Mouse (Mus musculus) right cerebral cortex, postnatal 36 days (tissue): ENCODE measurements at regions not wholly inside any gene's neighbourhood (a gene's known extent, or its start where the extent isn't known, plus 50 kb on each side); places are given as distances from the start of the nearest gene placed in this dataset.
"Not testable (repeated sequence)": the region's sequence is repeated elsewhere in the genome, so short reads cannot be mapped to it uniquely, and the experiment has no call there.

Source experiments
- DNase-seq, 2 experiments: peaks; one replicate each; pipeline ENCODE4 v3.0.0; 2022; ENCODE audit warnings: low spot score in 2 of 2, mixed read lengths in 1 of 2

DNA sequence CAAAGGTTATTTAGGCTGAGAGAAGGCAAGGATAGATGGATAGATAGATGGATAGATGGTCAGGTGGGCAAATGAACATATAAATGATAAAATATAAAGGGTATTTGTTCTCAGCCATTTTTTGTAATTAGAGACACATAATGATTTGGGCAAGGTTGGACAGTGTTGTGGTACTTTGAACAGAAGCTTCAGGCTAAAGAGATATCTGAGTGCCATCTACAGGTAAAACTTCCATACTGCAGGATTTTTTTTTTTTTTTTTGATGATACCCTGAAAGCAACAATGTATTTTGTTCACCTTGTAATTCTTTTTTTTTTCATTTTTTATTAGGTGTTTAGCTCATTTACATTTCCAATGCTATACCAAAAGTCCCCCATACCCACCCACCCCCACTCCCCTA is 110.1 kb upstream of the Trabd2b start:
- DNase-seq: no peak

DNA sequence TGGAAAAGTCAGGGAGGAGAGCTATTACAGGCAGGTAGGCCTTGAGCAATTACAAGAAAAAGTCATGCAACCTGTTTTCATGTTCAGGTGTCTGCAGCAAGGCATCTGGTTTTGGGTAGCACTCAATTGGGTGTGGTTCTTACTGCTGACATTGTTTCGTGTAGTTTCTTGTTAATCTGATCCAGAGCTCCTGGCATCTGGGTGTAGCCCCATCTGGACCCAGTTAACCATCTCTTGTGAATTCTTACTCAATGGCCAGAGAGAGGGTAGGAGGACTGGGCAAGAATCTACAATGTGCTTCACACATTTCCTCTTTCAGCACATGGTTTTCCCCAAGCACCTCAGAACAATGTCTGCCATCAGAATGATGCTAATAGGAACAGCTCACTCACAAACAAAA is 108.0 kb upstream of the Trabd2b start:
- not testable (repeated sequence) for DNase-seq

DNA sequence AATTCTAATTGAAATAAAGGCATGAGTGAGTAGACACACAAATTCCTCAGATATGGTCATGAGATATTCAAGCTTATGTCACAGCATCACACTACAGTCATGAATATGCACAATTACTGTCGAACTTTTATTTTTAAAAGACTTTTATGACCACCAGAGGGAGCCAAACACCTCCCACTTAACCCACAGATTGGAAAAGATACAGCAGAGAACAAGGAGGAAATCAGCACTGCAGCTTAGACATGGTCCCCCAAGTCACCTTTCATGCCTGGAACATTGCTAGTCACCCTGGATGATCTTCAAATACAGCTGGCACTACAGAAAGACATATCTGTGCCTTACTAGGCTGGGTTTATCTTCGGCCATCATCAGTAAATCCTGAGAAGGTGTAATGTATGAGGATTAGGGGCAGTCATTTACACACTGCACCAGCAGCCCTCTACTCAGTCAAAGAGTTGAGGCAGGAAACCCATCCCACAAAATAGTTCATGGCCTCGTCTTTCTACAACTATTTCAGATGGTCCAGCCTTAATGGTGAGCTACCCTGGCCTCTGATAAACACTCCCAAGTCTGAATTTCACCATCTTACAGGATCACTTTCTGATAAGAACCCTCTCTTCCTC is 106.0 kb upstream of the Trabd2b start:
- no peak for DNase-seq

DNA sequence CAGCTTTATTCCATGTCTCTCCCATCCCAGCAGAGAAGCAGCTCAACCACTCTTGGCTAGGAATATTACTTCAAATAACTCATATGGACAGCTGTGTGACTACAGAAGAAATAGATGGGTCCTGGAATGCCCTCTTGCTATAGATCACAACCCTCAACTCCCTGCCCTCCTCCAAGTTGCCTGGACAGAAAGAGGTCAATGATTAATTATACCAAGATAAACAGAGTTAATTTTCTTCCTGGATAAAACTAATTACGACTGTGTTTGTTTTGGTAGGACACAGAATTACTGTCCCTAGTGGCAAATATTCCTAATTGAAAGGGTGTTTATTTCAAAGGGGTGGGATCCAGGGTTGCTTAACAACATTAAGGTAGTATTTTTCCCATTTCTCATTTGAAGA is 101.9 kb upstream of the Trabd2b start:
- no peak for DNase-seq

DNA sequence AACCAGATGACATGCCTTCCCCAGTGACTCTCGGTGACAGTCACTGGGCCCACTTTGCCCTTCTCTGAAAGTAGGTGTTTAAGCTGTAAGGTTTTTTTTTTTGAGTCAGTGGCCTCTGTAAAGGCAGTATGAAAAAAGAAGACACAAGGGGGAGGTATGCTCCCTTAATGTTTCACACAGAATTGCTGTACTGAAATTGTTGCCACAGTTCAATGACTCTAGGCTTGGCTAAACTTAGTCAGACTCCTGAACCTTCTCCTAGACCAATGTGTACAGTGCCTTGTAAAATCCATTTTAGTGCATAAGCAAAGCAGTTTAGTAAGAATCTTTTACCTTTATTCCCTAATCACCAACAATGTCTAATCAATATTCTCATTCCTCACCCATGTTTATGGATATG is 99.0 kb upstream of the Trabd2b start:
- no peak for DNase-seq

DNA sequence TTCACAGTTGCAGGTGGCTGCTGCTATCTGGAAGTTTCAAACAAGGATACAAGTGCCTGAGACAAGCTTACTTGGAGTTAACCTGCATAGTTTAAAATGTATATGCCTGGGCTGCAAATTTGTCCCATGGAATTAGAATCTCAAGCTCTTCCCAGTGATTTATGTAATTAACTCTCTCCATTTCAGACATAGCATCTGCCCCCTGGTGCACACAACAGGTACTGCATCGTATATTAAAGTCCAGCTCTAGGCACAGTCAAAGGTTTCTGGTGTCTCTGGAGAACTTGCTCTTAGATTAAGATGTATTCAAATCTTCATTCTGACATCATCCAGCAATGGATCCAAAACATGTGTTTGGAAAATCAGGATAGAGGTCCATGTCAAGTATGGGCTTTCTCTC is 98.0 kb upstream of the Trabd2b start:
- no peak for DNase-seq

DNA sequence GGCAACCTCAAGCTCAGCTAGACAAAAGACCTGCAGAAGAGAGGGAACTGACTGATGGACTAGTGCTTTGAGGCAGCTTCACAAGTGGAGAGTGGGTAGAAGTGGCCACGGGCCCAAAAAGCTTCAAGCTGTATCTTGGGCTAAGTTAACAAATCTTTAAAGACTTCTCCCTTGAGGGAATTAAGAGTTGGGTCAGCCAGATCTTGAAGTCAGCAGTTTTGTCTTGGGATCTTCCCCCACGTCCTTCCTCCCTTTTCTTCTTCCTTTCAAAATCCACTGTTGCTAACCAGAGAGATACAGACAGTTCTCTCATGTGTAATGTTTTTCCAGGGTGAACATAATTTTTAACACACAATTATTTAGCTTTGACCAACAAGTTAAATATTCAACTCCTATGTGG is 91.5 kb upstream of the Trabd2b start:
- DNase-seq: no peak

DNA sequence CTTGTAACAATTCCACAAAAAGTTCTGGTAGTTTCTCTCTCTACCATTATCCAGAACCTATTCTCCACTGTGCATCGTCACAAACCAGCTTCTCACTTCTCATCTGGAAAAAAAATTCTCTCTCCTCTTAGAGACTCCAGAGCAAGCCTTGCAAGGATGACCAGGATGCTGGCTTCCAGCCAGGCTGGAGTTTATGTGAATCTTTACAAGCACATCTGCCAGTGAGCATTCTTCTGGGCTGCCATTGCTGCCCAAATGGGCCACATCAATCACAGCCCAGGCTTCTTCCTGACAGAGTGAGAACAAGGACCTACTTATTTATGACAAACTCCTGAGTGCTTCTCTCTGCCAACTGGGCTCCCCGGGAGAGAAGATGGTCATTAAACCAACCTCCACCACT is 91.0 kb upstream of the Trabd2b start:
- no peak for DNase-seq

DNA sequence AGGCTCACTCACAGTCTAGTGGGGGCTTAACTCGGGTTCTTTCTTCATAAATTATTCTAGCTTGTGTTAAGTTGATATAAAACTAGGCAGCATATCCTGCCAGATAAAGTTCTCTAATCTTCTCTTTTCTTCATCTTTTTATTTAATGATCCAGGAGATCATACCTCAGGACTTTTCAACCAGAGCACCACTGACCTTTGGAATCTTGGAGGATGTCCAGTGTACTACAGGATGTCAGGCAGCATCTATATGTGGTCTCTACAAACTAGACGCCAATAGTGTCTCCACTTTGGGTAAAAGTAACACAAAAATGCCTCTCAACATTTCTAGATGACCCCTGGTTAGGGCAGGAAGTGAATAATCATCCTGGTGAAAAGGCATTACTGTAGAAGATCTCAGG is 89.4 kb upstream of the Trabd2b start:
- no peak for DNase-seq

DNA sequence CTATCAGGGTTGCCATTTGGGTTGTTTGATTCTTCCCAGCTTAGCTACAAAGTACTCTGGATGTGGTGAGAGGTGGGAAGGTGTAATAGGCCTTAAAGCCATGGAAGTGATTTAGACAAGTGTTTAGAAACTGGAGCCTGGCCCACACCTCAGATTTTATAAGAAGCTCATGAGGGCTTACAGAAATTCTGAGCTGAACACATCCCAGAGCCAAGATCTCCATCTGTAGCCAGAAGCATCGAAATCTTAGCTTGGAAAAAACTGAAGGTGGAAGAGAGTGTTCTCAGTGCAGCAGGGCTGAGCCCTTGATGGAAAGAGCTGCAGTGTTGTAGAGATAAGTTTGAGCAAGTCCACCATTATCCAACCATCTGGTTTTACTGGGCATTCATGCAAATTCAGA is 86.4 kb upstream of the Trabd2b start:
- DNase-seq: no peak

DNA sequence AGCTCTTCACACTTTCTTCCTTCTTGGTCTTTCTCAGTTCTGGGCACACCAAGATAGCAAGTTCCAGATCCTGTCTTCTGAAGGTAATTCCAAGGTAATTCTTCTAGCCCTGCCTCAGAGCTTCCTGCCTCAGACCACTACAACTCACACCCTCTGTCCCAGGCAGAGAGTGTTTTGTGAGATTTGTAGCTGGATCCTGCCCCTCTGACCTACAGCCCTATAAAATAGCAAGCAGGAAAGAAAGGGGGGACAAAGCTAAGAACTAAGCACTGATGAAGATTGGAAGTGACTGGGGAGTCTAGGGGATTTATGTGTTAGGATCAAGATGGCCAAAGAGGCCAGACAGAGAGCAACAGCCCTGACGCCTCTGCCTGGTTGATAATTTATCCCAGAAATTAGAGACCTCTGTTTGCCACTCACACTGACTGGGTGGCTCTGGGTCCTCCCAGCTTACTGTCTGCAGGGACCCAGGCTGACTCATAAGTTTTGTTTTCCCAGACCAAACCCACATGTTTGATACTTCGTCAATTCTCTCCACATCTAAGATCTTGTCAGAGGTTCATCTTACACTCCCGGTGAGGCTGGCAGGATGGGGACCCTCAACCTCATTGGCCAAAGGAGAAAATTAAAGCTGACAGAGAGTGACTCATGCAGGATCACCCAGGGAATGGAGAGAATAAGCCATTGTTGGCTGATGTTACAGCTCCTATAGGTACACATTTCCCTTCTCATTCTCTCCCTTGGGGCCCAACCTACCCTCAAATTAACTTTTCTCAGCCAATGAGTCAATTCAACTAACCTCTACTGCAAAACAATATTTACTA is 84.8 kb upstream of the Trabd2b start:
- DNase-seq: no peak

DNA sequence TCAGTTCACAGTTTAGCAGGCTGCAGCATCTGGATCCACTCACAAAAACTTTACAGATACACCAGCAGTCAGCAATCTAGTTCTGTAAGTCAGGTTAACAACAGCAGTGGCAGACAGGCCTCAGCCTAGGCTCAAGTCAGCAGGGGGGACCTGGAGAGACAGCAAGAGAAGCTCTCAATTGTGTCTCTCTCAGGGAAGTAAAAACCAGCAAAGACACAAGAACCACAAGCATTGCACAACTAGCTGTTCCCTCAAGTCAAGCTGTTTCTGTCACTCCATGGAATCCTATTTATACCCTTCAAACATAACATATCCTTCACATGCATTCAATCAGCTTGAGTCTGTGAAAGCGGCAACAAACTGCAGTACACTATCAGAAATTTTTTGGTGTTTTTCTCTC is 76.5 kb upstream of the Trabd2b start:
- no peak for DNase-seq

DNA sequence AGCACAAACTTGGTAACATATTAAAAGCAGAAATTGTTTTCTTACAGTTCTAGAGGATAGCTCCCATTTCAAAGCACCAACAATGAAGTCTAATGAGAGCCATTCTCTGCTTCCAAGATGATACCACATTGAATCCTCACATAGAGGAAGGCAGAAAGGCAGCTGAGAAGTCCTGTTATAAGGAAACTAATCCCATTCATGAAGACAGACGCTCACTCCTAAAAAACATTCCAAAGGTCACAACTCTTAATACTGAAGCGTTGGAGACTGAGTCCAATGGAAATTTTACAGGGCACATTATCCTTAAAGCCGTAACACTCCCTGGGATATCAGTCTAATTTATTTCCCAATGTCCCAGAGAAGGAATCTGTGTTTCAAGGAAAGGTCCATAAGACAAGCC is 75.4 kb upstream of the Trabd2b start:
- no peak for DNase-seq

DNA sequence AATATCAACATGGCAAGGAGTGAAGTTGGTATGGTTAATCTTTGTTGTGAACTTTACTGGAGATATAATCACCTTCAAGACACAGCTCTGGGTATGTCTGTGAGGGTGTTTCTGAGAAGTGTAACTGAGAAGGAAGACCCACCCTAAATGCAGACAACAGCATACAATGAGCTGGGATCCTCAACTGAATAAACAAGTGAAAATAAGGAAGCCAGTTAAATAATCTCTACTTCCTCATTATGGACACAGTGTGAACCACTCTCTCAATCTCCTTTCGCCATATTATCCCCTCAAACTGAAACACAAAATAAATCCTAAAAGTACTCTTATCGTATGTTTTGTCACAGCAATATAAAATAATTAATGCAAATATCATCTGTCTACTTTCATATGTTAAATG is 71.7 kb upstream of the Trabd2b start:
- no peak for DNase-seq

DNA sequence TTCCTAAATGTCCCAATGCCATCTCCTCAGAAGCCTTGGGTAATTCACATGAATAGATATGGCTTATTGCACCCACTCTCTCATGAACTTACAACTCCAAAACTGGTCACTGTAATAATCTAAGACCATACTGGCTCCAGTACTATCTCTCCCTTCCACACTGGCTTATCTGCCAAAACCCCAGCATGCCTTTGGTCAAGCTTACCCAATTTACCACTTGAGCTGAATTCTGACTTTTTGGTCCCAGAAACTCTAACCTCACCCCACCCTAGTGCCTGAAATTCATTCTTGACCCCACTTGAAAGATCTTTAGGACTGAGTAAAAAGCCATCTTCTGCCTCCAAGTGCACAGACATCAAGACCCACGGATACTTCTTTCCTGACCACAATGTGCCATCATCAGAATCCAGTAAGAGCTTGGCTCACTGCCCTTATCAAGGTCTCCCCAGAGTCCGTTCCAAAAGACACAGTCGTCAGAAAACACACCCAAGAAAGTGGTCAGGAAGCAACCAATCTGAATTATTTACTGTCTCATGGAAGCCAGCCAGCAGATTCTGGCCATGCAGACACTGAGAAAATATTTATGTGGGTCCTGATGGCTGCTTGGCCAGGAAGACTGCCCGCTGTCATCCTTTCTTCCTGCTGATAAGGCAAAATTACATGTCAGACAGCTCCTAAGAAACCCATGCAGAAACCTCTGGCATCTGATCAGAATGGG is 70.3 kb upstream of the Trabd2b start:
- no peak for DNase-seq

DNA sequence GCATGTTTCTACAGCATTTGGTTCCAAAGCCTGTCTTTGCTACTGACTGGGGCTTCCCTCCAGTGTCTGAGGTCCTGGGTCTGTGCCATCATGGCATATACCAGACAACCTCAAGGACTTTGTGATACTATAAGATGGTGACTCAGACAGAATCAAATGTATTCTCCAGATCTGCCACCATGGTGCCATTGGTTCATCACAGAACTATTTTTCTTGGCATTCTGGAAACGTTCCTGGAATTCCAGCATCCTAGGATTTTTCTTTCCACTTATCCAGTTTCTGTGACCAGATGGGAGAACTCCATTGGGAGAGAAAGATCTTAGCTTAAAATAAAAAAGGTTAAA is 69.8 kb upstream of the Trabd2b start:
- DNase-seq: no peak

DNA sequence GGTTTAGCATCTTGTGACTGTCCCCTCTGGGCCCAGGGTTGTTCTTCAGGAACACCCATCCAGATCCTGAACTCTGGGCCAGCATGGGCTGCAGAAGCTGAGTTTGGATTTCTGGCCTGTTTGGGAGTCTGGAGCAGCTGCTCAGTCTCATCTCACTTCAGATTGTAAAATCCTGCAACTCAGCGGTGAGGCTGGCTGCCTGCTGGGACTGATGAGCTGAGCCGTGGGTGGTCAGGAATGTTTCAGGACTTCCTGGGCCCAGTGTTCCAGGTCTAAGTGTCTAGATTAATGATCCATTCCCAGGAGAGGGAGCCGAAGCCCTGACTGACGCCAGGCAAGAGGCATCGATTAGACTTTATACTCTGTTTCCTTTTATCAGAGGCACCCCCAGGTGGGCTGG is 66.7 kb upstream of the Trabd2b start:
- DNase-seq: peak in 1 of 2 experiments; percentile 12

DNA sequence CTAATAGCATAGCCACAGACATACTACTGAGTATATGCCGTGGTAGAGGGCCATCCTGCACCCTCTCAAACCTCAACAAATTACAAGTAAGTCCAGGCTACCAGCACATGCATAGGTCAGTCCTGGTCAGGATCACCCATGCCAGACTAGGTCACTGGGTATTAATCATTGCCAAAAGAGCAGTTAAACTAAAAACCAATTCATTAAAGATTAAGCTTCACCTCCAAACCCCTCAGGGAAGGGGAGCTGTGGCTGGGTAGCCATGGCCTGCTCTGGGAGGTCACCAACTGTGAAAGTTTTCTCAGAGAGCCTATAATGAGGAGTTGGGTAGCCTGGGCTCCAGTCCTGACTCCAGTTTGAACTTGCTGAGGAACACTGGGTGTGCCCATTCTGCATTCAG is 61.4 kb upstream of the Trabd2b start:
- DNase-seq: no peak

DNA sequence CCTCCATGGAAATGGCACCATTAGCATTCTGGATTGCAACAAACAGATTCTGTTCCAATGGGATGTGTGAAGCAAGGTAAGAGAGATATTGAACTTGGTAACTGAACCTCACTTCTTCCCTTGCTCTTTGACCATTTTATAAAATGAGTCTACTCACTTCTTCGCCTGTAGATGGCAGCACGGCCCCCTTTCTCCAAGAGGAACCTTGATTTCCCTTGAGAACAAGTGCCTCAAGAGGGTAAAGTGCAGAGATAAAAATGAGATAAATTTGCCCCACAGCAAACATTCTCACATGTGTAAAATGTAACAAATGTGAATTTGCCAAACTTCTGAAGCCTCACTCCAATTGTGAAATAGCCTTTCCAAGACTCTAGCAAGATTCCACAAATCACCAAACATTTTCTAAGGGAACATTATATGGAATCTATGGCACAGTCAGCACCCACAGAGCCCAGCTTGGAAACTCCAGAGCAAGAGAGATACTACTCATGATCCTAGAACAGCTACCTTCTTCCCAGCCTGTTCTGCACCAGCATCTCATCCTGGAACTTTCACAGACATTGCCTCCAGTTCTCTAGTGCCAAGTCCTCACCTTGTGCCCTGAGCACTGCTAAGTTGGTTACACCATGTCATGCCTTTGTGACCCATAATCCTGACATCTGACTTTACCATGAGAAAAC is 60.3 kb upstream of the Trabd2b start:
- peak; percentile 17 to 18 for DNase-seq

DNA sequence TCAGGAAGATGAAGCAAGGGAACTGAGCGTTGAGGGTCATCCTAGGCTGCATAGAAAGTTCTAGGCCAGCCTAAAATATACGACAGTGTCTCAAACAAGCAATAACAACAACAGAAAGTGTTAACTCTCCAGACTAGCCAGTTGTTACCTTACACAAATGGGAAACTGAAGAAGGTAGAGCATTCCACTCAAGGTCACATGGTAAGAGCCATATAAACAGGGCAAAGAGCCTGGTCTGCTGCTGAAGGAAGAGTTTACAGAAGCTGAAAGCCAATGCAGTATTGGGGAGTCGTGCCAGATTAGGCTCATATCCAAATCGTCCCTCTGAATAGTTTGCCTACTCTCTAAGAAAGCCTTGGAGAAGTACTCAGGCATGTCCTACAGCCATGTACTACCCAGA is 59.6 kb upstream of the Trabd2b start:
- DNase-seq: no peak

DNA sequence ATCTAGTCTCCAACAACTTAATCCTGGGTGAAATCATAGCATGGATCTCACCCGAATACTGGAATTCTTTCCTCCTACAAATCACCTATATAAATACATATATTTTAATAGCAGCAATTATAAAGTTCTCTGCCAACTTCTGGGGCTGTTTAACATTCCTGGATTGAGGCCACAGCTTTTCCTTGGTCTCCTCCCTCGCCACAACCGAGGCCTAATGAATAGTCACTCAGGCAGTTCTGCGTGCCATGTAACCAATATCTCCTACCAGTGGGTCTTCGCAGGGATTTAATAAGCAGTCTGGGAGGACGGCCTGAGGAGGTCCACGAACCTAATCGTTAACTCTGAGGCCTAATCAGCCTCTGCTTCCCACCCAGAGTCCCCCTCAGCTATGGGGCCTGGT is 56.9 kb upstream of the Trabd2b start:
- DNase-seq: no peak

DNA sequence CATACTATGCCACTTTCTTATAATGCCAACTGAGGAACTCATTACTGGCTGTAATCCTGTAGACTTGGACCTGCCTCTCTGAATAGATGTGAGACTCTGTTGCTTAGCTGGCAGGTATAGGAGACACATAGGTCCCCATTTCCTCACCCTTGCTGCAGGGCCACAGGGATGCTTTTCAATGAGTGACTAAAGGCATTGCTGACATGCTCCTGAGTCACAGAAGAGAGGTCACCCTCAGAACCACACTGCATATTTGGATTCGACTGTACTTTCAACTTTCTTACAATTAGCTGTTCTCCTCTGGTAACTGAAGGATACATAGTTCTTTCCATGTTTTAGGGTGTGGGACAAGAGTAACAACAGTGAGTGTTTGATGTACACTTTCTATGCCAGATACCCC is 55.2 kb upstream of the Trabd2b start:
- DNase-seq: no peak

DNA sequence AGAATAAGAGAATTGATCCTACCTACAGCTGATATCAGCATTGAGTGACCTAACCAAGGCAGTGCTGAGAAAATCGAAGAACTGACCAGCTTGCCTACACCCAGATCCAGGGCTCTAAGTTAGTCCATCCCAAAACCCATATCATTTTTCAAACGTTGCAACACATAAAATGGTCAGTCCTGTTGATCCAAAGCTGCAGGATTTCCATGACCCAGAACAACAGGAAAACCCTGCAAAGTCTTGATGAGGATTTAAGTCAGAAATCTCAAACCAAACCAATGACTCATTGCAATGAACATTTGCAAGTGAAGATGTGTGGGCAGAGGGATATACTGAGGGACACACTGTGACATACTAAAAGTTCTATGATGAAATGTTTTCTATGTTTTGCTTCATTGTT is 53.5 kb upstream of the Trabd2b start:
- no peak for DNase-seq
